Mouse (Mus musculus) liver, adult 2 months (tissue): ENCODE data around the gene Ston1.

Experiments used
- CTCF ChIP-seq: fragments of 200-500 bp; IDR thresholded peaks from 2 replicates; pipeline ENCODE4 v1.5.1; 2011; ENCODE audit warnings: low read depth, low read length, control low read depth
- POLR2A ChIP-seq: fragments of 200-500 bp; IDR thresholded peaks from 2 replicates; pipeline ENCODE4 v1.6.1; 2011; ENCODE audit warnings: low read length, control low read depth; ENCODE audit not compliant: insufficient read depth; ENCODE audit errors: extremely low read depth

GRCm38 (mm10) chr17:88626347-88626811, 28.9 kb downstream of the Ston1 start:
- no peak for TF ChIP-seq POLR2A
- TF ChIP-seq CTCF, result no peak
